Mouse (Mus musculus) intestine, embryonic 15.5 days (tissue): Measurements from ENCODE around the gene Gstt1. TPM values are rescaled to one million over a fixed set of nuclear protein-coding genes. Genes with fewer than 3 reads are reported as not detected.
"Not testable (repeated sequence)": the region's sequence is repeated elsewhere in the genome, so short reads cannot be mapped to it uniquely, and the experiment has no call there.

ENCODE experiments used
- ATAC-seq: fragments of 200-750 bp; cut with Nextera tagmentation; 2 replicates; pipeline ENCODE4 v1.8.0; 2017; ENCODE audit warnings: moderate TSS enrichment, moderate library complexity
- H3K27ac ChIP-seq: fragments of 300-500 bp; sonication (generic); 2 replicates; pipeline ENCODE4 v1.5.1; 2015; ENCODE audit warnings: mild to moderate bottlenecking, inconsistent platforms
- H3K27me3 ChIP-seq: fragments of 300-500 bp; sonication (generic); replicated peaks from 2 replicates; pipeline ENCODE4 v1.6.1; 2015; ENCODE audit warnings: inconsistent platforms
- H3K36me3 ChIP-seq: fragments of 300-500 bp; sonication (generic); 2 replicates; pipeline ENCODE4 v1.6.1; 2015; ENCODE audit warnings: inconsistent platforms
- H3K4me1 ChIP-seq: fragments of 300-500 bp; sonication (generic); replicated peaks from 2 replicates; pipeline ENCODE4 v1.6.1; 2015; ENCODE audit warnings: inconsistent platforms
- H3K4me2 ChIP-seq: fragments of 300-500 bp; sonication (generic); replicated peaks from 2 replicates; pipeline ENCODE4 v1.6.1; 2015; ENCODE audit warnings: mild to moderate bottlenecking, inconsistent platforms
- H3K4me3 ChIP-seq: fragments of 300-500 bp; sonication (generic); replicated peaks from 2 replicates; pipeline ENCODE4 v1.5.1; 2015; ENCODE audit warnings: inconsistent platforms
- H3K9ac ChIP-seq: fragments of 300-500 bp; sonication (generic); 2 replicates; pipeline ENCODE4 v1.6.1; 2015; ENCODE audit warnings: inconsistent platforms
- H3K9me3 ChIP-seq: fragments of 300-500 bp; sonication (generic); 2 replicates; pipeline ENCODE4 v1.6.1; 2016; ENCODE audit warnings: inconsistent platforms
- WGBS: fragments of 180-500 bp; shearing (Covaris S2); methylation state at CpG from one replicate; pipeline ENCODE4 v1.1.7; 2015; 5-methylcytosine and 5-hydroxymethylcytosine counted together
- polyA plus RNA-seq: library from polyadenylated mRNA; unstranded; fragments of >200 nt; fragmentation: Nextera tagmentation; extraction: Ambion mirVana; gene quantifications from 2 replicates; pipeline ENCODE4 v1.2.1, GENCODE M21; 2015

Gstt1 gene
- polyA plus RNA-seq = 15.0 and 16.6 TPM in 2 replicates

DNA sequence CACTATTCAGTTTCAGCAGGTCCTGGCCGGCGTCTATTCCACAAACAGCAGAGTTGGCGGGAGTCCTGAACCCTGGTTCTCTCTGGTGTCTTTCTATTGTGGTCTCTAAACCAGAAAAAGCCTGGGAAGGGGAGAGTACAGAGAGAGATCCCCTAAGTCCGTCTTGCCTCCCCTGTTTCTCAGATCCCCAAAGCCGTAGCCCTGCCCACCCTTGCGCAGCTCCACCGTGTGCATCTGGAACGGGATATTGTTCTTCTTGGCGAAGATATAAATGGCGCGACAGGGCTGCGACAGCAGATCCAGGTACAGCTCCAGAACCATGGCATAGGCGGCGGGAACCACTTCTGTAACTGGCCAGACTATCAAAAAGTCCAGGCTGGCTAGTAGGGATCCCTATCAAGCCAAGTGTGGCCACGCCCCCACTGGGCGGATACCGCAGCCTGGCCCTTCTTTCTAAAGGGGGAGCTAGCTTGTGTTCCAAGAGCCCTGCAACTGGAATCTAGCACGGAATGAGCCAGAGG, at the start of gene Gstt1:
Gene Gstt1 (minus strand): TSS at position 409 of the 521 bp plus-strand sequence.
- Histone ChIP-seq H3K27ac (no peak within 1 kb of the TSS), H3K4me3 (peak within 1 kb of the TSS; percentile 50), H3K9ac (peak within 1 kb of the TSS; percentile 34), H3K36me3 (no peaks in the 10 kb centered on the region), H3K4me1 (peaks cover 16% of the 10 kb centered on the region), H3K27me3 (no peaks in the 10 kb centered on the region), H3K9me3 (no peaks in the 10 kb centered on the region), H3K4me2 (peak within 1 kb of the TSS; percentile 94)
- peak; percentile 61 for ATAC-seq
- 2% methylated on average over 18 of the region's 18 CpGs for WGBS

GRCm38 (mm10) chr10:75845306-75845930, 47.0 kb upstream of the Gstt1 start:
- no peak overlapping the region for H3K4me3 ChIP-seq
- H3K27me3 ChIP-seq = no peaks in the 10 kb centered on the region; the same call in 1 of the 2 replicates
- H3K4me1 ChIP-seq = no peaks in the 10 kb centered on the region
- H3K9me3 ChIP-seq = no peaks in the 10 kb centered on the region
- H3K4me2 ChIP-seq = no peak overlapping the region
- WGBS = 71% methylated on average over 6 of the region's 6 CpGs
- no peak overlapping the region for H3K9ac ChIP-seq
- no peaks in the 10 kb centered on the region for H3K36me3 ChIP-seq
- no peak overlapping the region for H3K27ac ChIP-seq
- peak; percentile 55; the same call in 1 of the 2 replicates for ATAC-seq

- H3K27me3 ChIP-seq = no peaks in the 10 kb centered on the region; the same call in 1 of the 2 replicates
- no peak for ATAC-seq
- 64% methylated on average over 1 of the region's 1 CpGs for WGBS
- H3K27ac ChIP-seq = no peak overlapping the region
- H3K9me3 ChIP-seq = no peaks in the 10 kb centered on the region
- H3K4me2 ChIP-seq = no peak overlapping the region
- H3K36me3 ChIP-seq = no peaks in the 10 kb centered on the region
- H3K4me3 ChIP-seq = no peak overlapping the region
- no peak overlapping the region for H3K9ac ChIP-seq
- no peaks in the 10 kb centered on the region for H3K4me1 ChIP-seq
Measured at GRCm38 (mm10) chr10:75844800-75845199, 46.4 kb upstream of the Gstt1 start.

- WGBS = 80% methylated on average over 6 of the region's 6 CpGs
- not testable (repeated sequence) for H3K4me3 ChIP-seq, H3K4me1 ChIP-seq, H3K36me3 ChIP-seq, H3K27ac ChIP-seq, ATAC-seq, H3K27me3 ChIP-seq, H3K9ac ChIP-seq, H3K4me2 ChIP-seq, H3K9me3 ChIP-seq
Measured at GRCm38 (mm10) chr10:75843898-75844297, 45.5 kb upstream of the Gstt1 start.

DNA sequence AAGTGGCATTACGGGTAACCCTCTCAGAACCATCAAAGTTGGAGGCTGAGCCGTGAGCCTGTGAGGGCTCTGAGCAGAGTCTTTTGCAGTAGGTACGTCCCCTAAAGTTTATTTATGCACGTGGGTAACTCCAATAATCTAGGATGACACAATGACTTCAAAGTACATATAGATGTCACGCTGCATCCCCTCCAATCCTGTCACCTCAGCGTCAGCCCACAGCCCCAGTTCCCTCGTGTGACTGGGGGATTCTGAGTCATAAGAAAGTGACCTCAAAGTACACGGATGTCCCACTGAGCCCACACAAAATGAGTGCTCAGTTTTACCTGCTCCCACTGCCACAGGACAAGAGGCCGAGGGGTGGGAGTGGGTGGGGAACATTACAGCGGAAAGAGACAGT, 40.7 kb upstream of the Gstt1 start:
- no peak for ATAC-seq
- Histone ChIP-seq H3K9me3 (no peaks in the 10 kb centered on the region), H3K27ac (no peak overlapping the region), H3K4me2 (no peak overlapping the region), H3K9ac (no peak overlapping the region), H3K4me1 (0 out of 2 replicates have a peak, but pooled peaks cover 19% of the 10 kb centered on the region), H3K36me3 (no peaks in the 10 kb centered on the region), H3K4me3 (no peak overlapping the region), H3K27me3 (no peaks in the 10 kb centered on the region; the same call in 1 of the 2 replicates)
- 85% methylated on average over 10 of the region's 10 CpGs for WGBS

DNA sequence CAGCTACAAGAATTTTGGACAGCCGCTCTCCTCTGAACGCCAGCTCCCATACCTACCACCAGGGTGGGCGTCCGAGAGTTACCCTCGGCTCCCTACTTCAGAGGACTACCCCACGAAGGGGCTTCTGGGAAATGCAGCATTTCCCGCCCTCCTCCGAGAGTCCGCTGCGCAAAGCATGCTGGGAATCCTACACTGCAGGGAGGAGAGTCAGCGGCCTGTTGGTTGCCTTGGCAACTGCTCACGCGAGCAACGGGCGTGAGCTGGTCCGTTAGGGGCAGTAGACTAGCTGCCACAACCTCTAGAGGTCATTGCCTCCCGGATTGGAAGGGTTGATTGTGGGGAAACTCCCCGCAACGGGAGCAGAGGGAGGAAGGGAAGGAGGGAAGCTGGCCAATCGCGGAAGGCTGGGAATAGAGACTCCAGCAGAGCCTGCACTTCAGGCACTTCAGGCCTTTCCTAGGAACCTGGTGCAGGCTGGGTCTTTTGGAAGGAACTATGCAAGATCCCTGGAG, 38.9 kb upstream of the Gstt1 start, which contains the start of gene Gstt2:
Gene Gstt2 (minus strand): TSS at position 177 of the 512 bp plus-strand sequence.
- Histone ChIP-seq H3K4me2 (peak within 1 kb of the TSS; percentile 86), H3K4me1 (peaks cover 24% of the 10 kb centered on the region; the same call in 1 of the 2 replicates), H3K9ac (peak within 1 kb of the TSS; percentile 53), H3K4me3 (peak within 1 kb of the TSS; percentile 46), H3K27me3 (no peaks in the 10 kb centered on the region), H3K9me3 (no peaks in the 10 kb centered on the region), H3K36me3 (no peaks in the 10 kb centered on the region), H3K27ac (peak within 1 kb of the TSS; percentile 74)
- peak; percentile 80 for ATAC-seq
- 0% methylated on average over 21 of the region's 21 CpGs for WGBS

DNA sequence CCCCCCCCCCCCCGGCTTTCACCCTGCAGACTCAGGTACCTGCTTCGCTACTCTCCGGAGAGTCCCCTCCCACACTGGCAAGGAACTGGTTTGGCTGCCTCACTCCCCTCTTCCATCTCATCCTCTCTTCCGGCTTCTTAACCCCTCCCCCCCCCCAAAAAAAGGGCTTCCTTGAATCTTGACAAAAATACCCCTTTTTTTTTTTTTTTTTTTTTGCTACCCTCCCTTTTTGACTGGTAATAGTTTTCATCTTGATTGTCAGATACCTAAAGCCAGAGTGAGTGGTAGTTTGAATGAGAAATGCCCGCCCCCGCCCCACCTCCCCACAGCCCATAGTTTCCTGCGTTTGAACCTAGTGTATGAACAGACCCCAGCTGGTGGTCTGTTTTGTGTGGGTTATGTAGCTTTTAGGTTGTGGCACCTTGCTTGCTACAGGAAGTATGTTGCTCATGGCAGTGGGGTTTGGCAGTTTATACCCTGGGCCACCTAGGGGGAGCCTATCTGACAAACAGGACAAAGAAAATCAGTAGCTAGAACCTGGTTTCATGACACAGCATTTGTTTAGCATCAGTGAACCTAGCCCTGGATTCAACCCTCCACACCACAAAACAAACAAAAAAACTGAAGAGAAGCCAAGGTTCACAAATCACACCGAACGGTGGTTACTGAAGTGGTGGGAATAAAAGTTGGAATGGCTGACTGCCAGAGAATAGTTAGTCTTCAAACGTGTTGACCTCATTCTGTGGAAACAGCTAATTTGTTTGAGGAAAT, 37.6 kb upstream of the Gstt1 start:
- no peaks in the 10 kb centered on the region for H3K9me3 ChIP-seq
- peak overlapping the region; percentile 49 for H3K4me3 ChIP-seq
- no peaks in the 10 kb centered on the region for H3K36me3 ChIP-seq
- ATAC-seq = peak; percentile 27
- H3K27ac ChIP-seq = peak overlapping the region; percentile 56
- H3K4me1 ChIP-seq = peaks cover 24% of the 10 kb centered on the region; the same call in 1 of the 2 replicates
- peak overlapping the region; percentile 86 for H3K4me2 ChIP-seq
- no peaks in the 10 kb centered on the region for H3K27me3 ChIP-seq
- 13% methylated on average over 9 of the region's 10 CpGs for WGBS
- H3K9ac ChIP-seq = no peak overlapping the region

DNA sequence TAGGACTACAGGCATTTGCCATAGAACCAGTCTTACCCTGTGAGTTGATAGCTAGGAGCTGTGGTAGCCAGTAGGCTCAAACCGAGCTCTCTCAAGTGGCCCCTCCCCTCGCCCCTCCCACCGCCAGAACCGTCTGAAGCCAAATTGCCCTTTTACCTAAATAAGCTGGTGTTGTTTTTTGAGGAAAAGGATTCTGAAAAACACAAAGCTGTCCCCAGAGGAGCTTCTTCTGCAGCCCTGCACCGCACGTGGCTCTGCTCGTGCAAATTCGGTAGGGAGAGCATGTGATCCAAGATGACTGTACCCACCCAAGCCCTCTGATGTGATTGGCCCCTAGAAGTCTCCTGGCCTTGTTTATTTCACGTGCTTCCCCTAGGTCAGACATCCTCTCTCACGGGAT, 36.9 kb upstream of the Gstt1 start:
- no peaks in the 10 kb centered on the region for H3K9me3 ChIP-seq
- ATAC-seq = peak; percentile 59
- H3K27ac ChIP-seq = peak overlapping the region; percentile 28; the same call in 1 of the 2 replicates
- WGBS = 1% methylated on average over 10 of the region's 10 CpGs
- no peaks in the 10 kb centered on the region for H3K27me3 ChIP-seq
- H3K36me3 ChIP-seq = no peaks in the 10 kb centered on the region
- H3K4me1 ChIP-seq = peaks cover 24% of the 10 kb centered on the region; the same call in 1 of the 2 replicates
- H3K9ac ChIP-seq = no peak overlapping the region
- peak overlapping the region; percentile 86 for H3K4me2 ChIP-seq
- peak overlapping the region; percentile 49 for H3K4me3 ChIP-seq

DNA sequence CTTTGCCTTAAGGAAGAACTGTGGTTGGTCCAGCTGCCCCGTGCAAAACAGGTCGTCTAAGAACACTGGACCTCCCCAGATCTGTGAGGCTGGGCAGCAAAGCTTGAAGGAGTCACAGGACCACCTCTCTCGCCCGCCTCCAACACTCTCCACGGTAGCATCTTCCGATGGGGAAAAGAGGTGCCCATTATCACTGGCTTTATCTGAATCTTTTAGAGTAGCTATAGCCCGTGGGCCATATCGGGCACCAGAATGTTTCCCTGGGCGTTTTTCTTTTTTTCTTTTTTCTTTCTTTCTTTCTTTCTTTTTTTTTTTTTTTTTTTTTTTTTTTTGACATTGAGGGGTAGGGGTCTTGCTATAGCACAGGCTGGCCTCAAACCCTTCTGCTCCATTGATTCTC, 36.3 kb upstream of the Gstt1 start:
- 15% methylated on average over 9 of the region's 9 CpGs for WGBS
- Histone ChIP-seq H3K9ac (peak overlapping the region; percentile 53), H3K4me1 (peaks cover 24% of the 10 kb centered on the region; the same call in 1 of the 2 replicates), H3K27me3 (no peaks in the 10 kb centered on the region), H3K4me3 (peak overlapping the region; percentile 49), H3K9me3 (no peaks in the 10 kb centered on the region), H3K36me3 (no peaks in the 10 kb centered on the region), H3K27ac (peak overlapping the region; percentile 74), H3K4me2 (peak overlapping the region; percentile 86)
- ATAC-seq = no peak; the same call in 1 of the 2 replicates

GRCm38 (mm10) chr10:75834250-75834649, 35.9 kb upstream of the Gstt1 start:
- H3K36me3 ChIP-seq = no peaks in the 10 kb centered on the region
- H3K4me1 ChIP-seq = peaks cover 24% of the 10 kb centered on the region; the same call in 1 of the 2 replicates
- peak overlapping the region; percentile 49 for H3K4me3 ChIP-seq
- H3K9me3 ChIP-seq = no peaks in the 10 kb centered on the region
- peak overlapping the region; percentile 86 for H3K4me2 ChIP-seq
- peak overlapping the region; percentile 74 for H3K27ac ChIP-seq
- H3K27me3 ChIP-seq = no peaks in the 10 kb centered on the region
- WGBS = 3% methylated on average over 21 of the region's 21 CpGs
- ATAC-seq = peak; percentile 53
- H3K9ac ChIP-seq = peak overlapping the region; percentile 53

- Histone ChIP-seq H3K9ac (peak overlapping the region; percentile 53), H3K27ac (peak overlapping the region; percentile 74), H3K4me3 (peak overlapping the region; percentile 49), H3K9me3 (no peaks in the 10 kb centered on the region), H3K4me2 (peak overlapping the region; percentile 86), H3K36me3 (no peaks in the 10 kb centered on the region), H3K27me3 (no peaks in the 10 kb centered on the region), H3K4me1 (peaks cover 24% of the 10 kb centered on the region; the same call in 1 of the 2 replicates)
- WGBS = 9% methylated on average over 21 of the region's 21 CpGs
- no peak for ATAC-seq
Measured at GRCm38 (mm10) chr10:75833456-75834080, 35.2 kb upstream of the Gstt1 start.
